Mouse (Mus musculus) hindbrain, embryonic 10.5 days (tissue): ENCODE measurements around the gene Eif3k. TPM values are rescaled to one million over a fixed set of nuclear protein-coding genes. Genes with fewer than 3 reads are reported as not detected.

Experiments used
- DNase-seq: peaks from one replicate; pipeline ENCODE4 v3.0.0-alpha.2; 2017; ENCODE audit warnings: low spot score
- H3K27ac ChIP-seq: fragments of 300-500 bp; sonication (generic); 2 replicates; pipeline ENCODE4 v1.5.1; 2016; ENCODE audit warnings: mild to moderate bottlenecking, moderate library complexity
- H3K27me3 ChIP-seq: fragments of 300-500 bp; sonication (generic); 2 replicates; pipeline ENCODE4 v1.6.1; 2016; ENCODE audit warnings: mild to moderate bottlenecking; ENCODE audit not compliant: poor library complexity, insufficient read depth, severe bottlenecking
- H3K36me3 ChIP-seq: fragments of 300-500 bp; sonication (generic); 2 replicates; pipeline ENCODE4 v1.6.1; 2016; ENCODE audit warnings: mild to moderate bottlenecking, moderate library complexity
- H3K4me1 ChIP-seq: fragments of 300-500 bp; sonication (generic); replicated peaks from 2 replicates; pipeline ENCODE4 v1.6.1; 2016; ENCODE audit warnings: mild to moderate bottlenecking
- H3K4me3 ChIP-seq: fragments of 300-500 bp; sonication (generic); 2 replicates; pipeline ENCODE4 v1.5.1; 2016; ENCODE audit warnings: mild to moderate bottlenecking, moderate library complexity
- H3K9me3 ChIP-seq: fragments of 300-500 bp; sonication (generic); 2 replicates; pipeline ENCODE4 v1.6.1; 2016; ENCODE audit warnings: mild to moderate bottlenecking, moderate library complexity
- WGBS: fragments of 180-500 bp; shearing (Covaris S2); methylation state at CpG from one replicate; pipeline ENCODE4 v1.1.7; 2016; 5-methylcytosine and 5-hydroxymethylcytosine counted together
- polyA plus RNA-seq: library from polyadenylated mRNA; unstranded; fragments of >200 nt; fragmentation: Nextera tagmentation; extraction: Ambion mirVana; gene quantifications from 2 replicates; pipeline ENCODE4 v1.2.1, GENCODE M21; 2016

The Eif3k gene
- polyA plus RNA-seq, 1 experiment from 2014 or later = 432 TPM

DNA sequence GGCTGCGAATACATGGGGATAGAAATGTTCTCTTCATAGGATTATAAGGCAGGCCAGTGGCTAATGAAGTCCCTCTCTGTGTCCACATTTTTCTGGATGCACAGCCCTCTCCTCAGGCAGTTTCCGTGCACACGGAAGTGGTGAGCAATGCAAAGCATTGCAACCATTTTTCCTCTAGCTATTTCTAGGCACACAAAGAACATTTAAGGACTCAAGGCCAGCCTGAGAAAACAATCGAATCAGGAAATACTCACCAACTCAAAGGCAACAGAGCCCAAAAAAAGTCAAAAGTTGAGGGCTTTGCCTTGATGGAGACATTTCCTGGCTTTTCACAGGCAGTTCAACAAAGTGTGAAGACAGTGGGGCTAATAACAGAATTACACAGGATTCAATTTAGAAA is 40.5 kb downstream of the Eif3k start:
- WGBS = 77% methylated on average over 4 of the region's 4 CpGs
- no peaks in the 10 kb centered on the region for H3K27me3 ChIP-seq
- no peak overlapping the region for H3K27ac ChIP-seq
- peaks cover 76% of the 10 kb centered on the region for H3K4me1 ChIP-seq
- H3K36me3 ChIP-seq = peaks cover 50% of the 10 kb centered on the region
- no peak overlapping the region for H3K4me3 ChIP-seq
- no peak for DNase-seq
- no peaks in the 10 kb centered on the region for H3K9me3 ChIP-seq

DNA sequence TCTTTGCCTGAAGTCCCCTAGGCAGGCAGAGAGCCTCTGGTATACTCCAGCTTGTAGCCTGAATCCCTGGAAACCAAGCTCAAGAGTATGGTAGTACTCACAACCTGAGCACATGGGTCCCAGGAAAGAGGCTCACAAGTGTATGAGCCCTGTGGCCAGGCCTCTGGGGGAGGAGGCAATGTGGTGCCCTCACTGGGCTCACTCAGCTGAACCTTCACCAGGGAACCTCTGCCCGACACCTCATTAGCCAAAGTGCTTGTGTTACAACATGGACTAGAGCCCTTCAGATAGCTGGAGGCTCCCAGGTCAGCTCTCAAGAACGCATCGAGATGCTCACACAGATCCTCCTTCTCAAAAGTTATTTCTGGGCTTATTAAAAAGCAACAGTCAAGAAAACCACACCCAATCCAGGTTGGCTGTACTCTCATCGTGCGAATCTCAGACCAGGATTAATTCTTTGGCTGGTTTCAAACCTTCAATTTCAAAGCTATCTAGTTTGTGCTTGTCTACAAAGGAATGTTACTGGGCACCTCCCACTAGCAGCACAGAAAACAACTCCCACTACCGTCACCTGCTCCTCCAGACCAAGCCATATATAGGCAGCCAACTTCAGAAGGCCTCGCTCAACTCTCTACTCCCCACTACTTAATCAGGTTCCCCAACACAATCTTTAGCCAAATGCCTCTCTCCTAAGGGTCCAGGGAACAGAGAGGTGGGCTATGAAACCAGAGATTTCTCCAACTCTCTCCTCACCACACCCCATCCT is 42.1 kb downstream of the Eif3k start:
- 88% methylated on average over 7 of the region's 7 CpGs for WGBS
- no peaks in the 10 kb centered on the region for H3K9me3 ChIP-seq
- H3K27me3 ChIP-seq = no peaks in the 10 kb centered on the region
- DNase-seq = no peak
- peak overlapping the region; percentile 73 for H3K27ac ChIP-seq
- H3K4me3 ChIP-seq = no peak overlapping the region
- peaks cover 70% of the 10 kb centered on the region for H3K4me1 ChIP-seq
- H3K36me3 ChIP-seq = peaks cover 64% of the 10 kb centered on the region

DNA sequence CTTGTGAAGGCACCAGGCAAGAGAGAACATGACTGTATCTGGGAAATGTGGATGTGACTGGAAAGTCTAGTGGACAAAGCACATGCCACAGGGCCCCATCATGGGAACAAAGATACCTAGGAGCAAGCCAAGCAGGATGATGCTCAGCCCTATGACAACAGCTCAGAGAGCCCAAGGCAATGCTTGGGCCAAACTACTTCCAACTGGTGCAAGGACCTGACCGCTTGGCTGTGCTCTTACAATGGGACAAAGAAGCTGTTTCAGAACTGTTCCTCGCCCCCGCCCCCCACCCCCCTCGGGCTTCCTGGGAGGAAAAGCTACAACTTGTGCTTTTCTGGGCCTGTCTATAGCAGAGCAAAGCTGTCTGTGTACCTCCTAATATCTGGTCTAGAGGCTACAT is 43.0 kb downstream of the Eif3k start:
- Histone ChIP-seq H3K9me3 (no peaks in the 10 kb centered on the region), H3K36me3 (peaks cover 70% of the 10 kb centered on the region), H3K27ac (peak overlapping the region; percentile 73), H3K27me3 (no peaks in the 10 kb centered on the region), H3K4me1 (peaks cover 66% of the 10 kb centered on the region), H3K4me3 (no peak overlapping the region)
- WGBS = 59% methylated on average over 4 of the region's 4 CpGs
- no peak for DNase-seq

- 68% methylated on average over 4 of the region's 4 CpGs for WGBS
- Histone ChIP-seq H3K4me3 (0 out of 2 replicates have a peak overlapping the region, but pooled peaks have one; percentile 1), H3K9me3 (no peaks in the 10 kb centered on the region), H3K27ac (peak overlapping the region; percentile 78), H3K4me1 (peaks cover 65% of the 10 kb centered on the region), H3K36me3 (peaks cover 67% of the 10 kb centered on the region), H3K27me3 (no peaks in the 10 kb centered on the region)
- DNase-seq = no peak
Observed at GRCm38 (mm10) chr7:28936787-28937186, 44.9 kb downstream of the Eif3k start.

DNA sequence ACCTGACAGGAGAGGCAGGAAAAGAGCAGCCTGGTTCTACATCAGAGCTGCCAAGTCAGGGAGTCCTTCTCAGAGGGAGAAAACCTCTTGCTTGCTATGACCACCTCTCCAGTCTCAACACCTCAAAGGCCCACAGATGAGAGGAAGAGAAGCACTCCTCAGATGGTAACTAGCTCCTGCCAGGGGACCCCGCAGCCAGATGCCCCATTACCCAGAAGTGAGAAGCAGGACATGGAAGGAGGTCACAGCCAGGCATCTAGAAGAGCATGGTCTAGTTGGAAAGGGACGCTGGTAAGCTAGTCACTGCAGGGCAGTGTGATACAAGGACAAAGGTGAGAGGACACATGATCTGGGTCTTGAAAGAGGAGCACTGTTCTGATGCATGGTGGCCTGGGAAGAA is 47.8 kb downstream of the Eif3k start:
- DNase-seq = no peak
- Histone ChIP-seq H3K4me3 (no peak overlapping the region), H3K4me1 (peaks cover 67% of the 10 kb centered on the region), H3K27me3 (no peaks in the 10 kb centered on the region), H3K9me3 (no peaks in the 10 kb centered on the region), H3K36me3 (peaks cover 53% of the 10 kb centered on the region), H3K27ac (no peak overlapping the region)
- 93% methylated on average over 2 of the region's 2 CpGs for WGBS

GRCm38 (mm10) chr7:28932421-28933041 is 49.1 kb downstream of the Eif3k start:
- no peaks in the 10 kb centered on the region for H3K9me3 ChIP-seq
- H3K27me3 ChIP-seq = no peaks in the 10 kb centered on the region
- H3K4me3 ChIP-seq = no peak overlapping the region
- peaks cover 50% of the 10 kb centered on the region for H3K36me3 ChIP-seq
- H3K27ac ChIP-seq = no peak overlapping the region
- DNase-seq = no peak
- H3K4me1 ChIP-seq = peaks cover 68% of the 10 kb centered on the region
- WGBS = 83% methylated on average over 6 of the region's 6 CpGs

- WGBS = 85% methylated on average over 4 of the region's 4 CpGs
- DNase-seq = no peak
- no peak overlapping the region for H3K4me3 ChIP-seq
- H3K27me3 ChIP-seq = no peaks in the 10 kb centered on the region
- no peak overlapping the region for H3K27ac ChIP-seq
- peaks cover 46% of the 10 kb centered on the region for H3K36me3 ChIP-seq
- no peaks in the 10 kb centered on the region for H3K9me3 ChIP-seq
- H3K4me1 ChIP-seq = peaks cover 59% of the 10 kb centered on the region
Observed at GRCm38 (mm10) chr7:28931695-28932039, 50.0 kb downstream of the Eif3k start.

DNA sequence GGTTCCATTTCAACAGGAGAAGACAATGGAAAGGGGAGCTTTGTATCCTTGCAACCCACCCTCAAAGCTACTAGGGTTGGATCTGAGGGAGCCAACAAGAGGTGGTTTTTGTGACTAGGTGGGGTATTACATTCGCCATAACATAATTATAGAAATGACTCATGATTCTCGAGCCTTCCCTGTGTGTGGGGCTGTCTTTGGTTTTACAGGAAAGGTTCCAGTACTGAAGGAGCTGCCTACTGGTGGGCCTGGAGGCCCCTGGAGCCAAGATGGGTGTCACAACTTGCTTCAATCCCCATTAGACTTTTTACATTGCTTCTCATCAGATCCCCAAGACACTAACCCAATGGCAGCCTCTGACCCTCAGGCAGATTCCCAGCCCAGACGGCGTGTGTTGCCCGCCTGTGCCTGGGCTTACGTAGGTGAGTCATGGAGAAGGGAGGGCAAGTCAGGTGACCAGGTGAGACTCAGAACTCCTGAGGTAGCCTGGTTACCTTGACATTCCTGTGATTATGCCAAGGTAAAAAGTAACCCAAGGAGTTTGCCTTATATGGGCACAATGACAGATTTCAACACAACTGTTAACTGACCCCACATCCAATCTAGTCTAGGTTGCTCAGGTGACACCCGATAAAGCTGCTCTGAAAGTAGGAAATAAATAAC is 50.5 kb downstream of the Eif3k start:
- 89% methylated on average over 7 of the region's 7 CpGs for WGBS
- Histone ChIP-seq H3K4me1 (peaks cover 57% of the 10 kb centered on the region), H3K4me3 (no peak overlapping the region), H3K36me3 (peaks cover 42% of the 10 kb centered on the region), H3K27ac (peak overlapping the region; percentile 16; the same call in 1 of the 2 replicates), H3K9me3 (no peaks in the 10 kb centered on the region), H3K27me3 (no peaks in the 10 kb centered on the region)
- no peak for DNase-seq

GRCm38 (mm10) chr7:28930320-28931031 is 51.2 kb downstream of the Eif3k start:
- no peak overlapping the region for H3K4me3 ChIP-seq
- peaks cover 61% of the 10 kb centered on the region for H3K4me1 ChIP-seq
- H3K27me3 ChIP-seq = no peaks in the 10 kb centered on the region
- peaks cover 36% of the 10 kb centered on the region for H3K36me3 ChIP-seq
- DNase-seq = no peak
- WGBS = 61% methylated on average over 5 of the region's 5 CpGs
- no peaks in the 10 kb centered on the region for H3K9me3 ChIP-seq
- H3K27ac ChIP-seq = peak overlapping the region; percentile 16; the same call in 1 of the 2 replicates

DNA sequence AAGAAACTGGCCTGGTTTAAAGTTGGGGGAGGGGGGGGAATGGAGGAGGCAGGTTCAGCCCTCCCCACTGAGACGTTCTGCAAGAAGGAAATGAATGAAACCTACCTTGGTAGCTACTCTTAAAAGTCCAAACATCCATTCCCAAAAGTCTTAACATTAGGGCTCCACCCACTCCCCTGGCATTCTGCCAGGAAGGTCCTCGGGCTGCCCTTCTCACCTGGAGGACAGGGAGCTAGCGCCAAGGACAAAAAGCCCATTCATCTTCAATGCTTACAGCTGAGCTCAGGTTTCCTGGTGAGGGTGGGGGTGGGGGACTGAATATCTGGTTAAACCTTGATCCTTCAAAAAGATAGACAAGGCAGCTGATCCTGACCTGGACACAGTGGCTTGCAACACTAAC is 52.3 kb downstream of the Eif3k start:
- H3K27me3 ChIP-seq = no peaks in the 10 kb centered on the region
- H3K9me3 ChIP-seq = no peaks in the 10 kb centered on the region
- WGBS = 80% methylated on average over 3 of the region's 3 CpGs
- H3K27ac ChIP-seq = peak overlapping the region; percentile 53; the same call in 1 of the 2 replicates
- peaks cover 29% of the 10 kb centered on the region for H3K36me3 ChIP-seq
- no peak overlapping the region for H3K4me3 ChIP-seq
- H3K4me1 ChIP-seq = peaks cover 64% of the 10 kb centered on the region
- no peak for DNase-seq

DNA sequence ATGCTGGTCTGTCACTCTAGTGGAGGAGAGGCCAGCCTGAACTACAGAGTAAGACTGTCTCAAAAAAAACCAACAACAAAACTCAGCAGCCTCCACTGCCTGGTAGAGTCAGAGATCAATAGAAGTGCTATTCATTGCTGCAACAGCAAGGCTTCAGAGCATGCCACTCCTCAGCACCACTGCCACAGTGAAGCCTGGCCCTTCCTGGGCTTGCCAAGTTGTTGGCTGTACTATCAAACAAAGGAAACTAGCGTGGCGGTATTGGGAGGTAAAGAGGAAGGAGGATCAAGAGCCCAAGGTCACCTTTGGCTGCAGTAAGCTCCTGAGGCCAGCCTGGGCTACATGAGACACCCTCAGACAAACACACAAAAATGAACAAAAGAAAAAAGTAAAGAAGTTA is 55.5 kb downstream of the Eif3k start:
- Histone ChIP-seq H3K4me1 (peaks cover 79% of the 10 kb centered on the region), H3K36me3 (peaks cover 26% of the 10 kb centered on the region), H3K27ac (peak overlapping the region; percentile 83; the same call in 1 of the 2 replicates), H3K4me3 (no peak overlapping the region), H3K9me3 (no peaks in the 10 kb centered on the region), H3K27me3 (no peaks in the 10 kb centered on the region)
- no peak for DNase-seq
- WGBS = 75% methylated on average over 2 of the region's 2 CpGs

DNA sequence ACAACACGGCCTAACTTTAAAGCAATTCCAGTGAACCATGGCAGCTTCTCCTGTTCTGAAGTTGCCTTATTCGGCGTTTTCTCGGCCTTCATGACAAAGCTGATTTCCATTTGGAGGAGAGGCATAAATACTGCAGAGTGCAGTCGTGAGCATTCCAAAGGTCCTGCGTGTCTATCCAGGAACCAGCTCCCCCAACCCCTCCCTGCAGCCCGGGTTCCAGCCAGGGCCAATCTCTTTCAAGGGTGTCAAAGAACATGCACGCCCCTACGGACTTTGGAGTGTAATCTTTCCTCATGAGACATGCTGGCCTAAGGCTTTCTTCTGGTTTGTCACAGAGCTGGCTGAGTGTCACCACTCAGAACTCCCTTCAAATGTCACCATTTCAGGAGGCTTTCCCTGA is 56.3 kb downstream of the Eif3k start:
- no peak for DNase-seq
- Histone ChIP-seq H3K27ac (peak overlapping the region; percentile 83), H3K9me3 (no peaks in the 10 kb centered on the region), H3K36me3 (peaks cover 29% of the 10 kb centered on the region), H3K4me1 (peaks cover 75% of the 10 kb centered on the region), H3K4me3 (no peak overlapping the region), H3K27me3 (no peaks in the 10 kb centered on the region)
- 60% methylated on average over 9 of the region's 9 CpGs for WGBS
